9 mouse cellular contexts compared by ENCODE assay signal in genomic region chr4:153603936-153604335, GRCm38 (mm10).
DNase-seq lines count a peak whose midpoint lies in the region; TF ChIP-seq lines count a peak whose summit lies in the region.
"Had no signal": no experiment of that assay in that cellular context is flagged by ENCODE, and none has a peak within 500 bp of the region (broad histone marks: within the 10 kb centered on the region; RNA-seq: fewer than 3 reads in every experiment).

No protein-coding gene starts in this region.

- H3K4me1 ChIP-seq in kidney, adult 2 months (ENCODE audit: control insufficient read depth, insufficient read depth, low read length) = no peaks in the 10 kb centered on the region

- no peaks in the 10 kb centered on the region for H3K36me3 ChIP-seq in kidney, adult 2 months (ENCODE audit: control insufficient read depth, insufficient read depth, low read length)
- H3K36me3 ChIP-seq: neural tube, embryonic 13.5 days had no signal

- no peak for TF ChIP-seq CTCF in kidney, adult 2 months (conservative IDR thresholded peaks at IDR 0.05; ENCODE audit: insufficient read depth, insufficient read length, low read depth, low read length)

- no peak overlapping the region for H3K4me3 ChIP-seq in kidney, adult 2 months (ENCODE audit: insufficient read depth, low read depth, low read length)
- H3K4me3 ChIP-seq: neural tube, embryonic 13.5 days had no signal

- DNase-seq in kidney, adult 9 months = peak; percentile 2
- DNase-seq in kidney, adult 2 months = no peak
- DNase-seq in adrenal gland, adult 2 months = peak; percentile 89
- peak; percentile 13 for DNase-seq in cerebellum, adult 9-10 months
- peak; percentile 55 to 63 for DNase-seq in heart, postnatal 10 days
- DNase-seq in urinary bladder, postnatal 25 days (ENCODE audit: low spot score) = no peak
- DNase-seq in embryo, embryonic 10 days (ENCODE audit: low spot score) = no peak
- no peak for DNase-seq in urinary bladder, adult 2 months (ENCODE audit: low spot score)

- intact Hi-C loops in heart, postnatal 10 days (cut with DNase I) = no loop called here

- no peak overlapping the region for H3K27ac ChIP-seq in kidney, adult 2 months (ENCODE audit: insufficient read depth, low read depth, low read length)
- H3K27ac ChIP-seq: neural tube, embryonic 13.5 days had no signal

- 71% methylated on average over 7 of the region's 7 CpGs for WGBS in kidney, adult 2 months

- TF ChIP-seq POLR2A in kidney, adult 2 months (IDR thresholded peaks at IDR 0.05; ENCODE audit: low read depth, low read length) = no peak

- no peaks in the 10 kb centered on the region for H3K27me3 ChIP-seq in kidney, adult 2 months (replicated peaks; ENCODE audit: control insufficient read depth, insufficient read depth, low read length)
- H3K27me3 ChIP-seq: neural tube, embryonic 13.5 days had no signal

Comparison
In these comparisons a context has a peak if more than half of its experiments do, and no peak if none do; other contexts are left out.
1. DNase-seq: peak in kidney, adult 9 months (single experiment), adrenal gland, adult 2 months (single experiment), cerebellum, adult 9-10 months (single experiment) and heart, postnatal 10 days (2 of 2); none in kidney, adult 2 months (single experiment), urinary bladder, postnatal 25 days (single experiment), embryo, embryonic 10 days (single experiment) and urinary bladder, adult 2 months (single experiment).